Mouse (Mus musculus) stomach, embryonic 16.5 days (tissue): ENCODE data around the gene Tob2. TPM values are rescaled to one million over a fixed set of nuclear protein-coding genes. Genes with fewer than 3 reads are reported as not detected.

Source experiments
- ATAC-seq: fragments of 200-750 bp; cut with Nextera tagmentation; 2 replicates; pipeline ENCODE4 v1.8.0; 2017; ENCODE audit warnings: moderate number of reproducible peaks, moderate TSS enrichment; ENCODE audit not compliant: insufficient read depth, low FRiP score
- H3K27ac ChIP-seq: fragments of 300-500 bp; sonication (generic); 2 replicates; pipeline ENCODE4 v1.5.1; 2014; ENCODE audit warnings: low read length
- H3K27me3 ChIP-seq: fragments of 300-500 bp; sonication (generic); 2 replicates; pipeline ENCODE4 v1.6.1; 2014; ENCODE audit warnings: low read length, control low read depth, mixed read lengths; ENCODE audit not compliant: control insufficient read depth, insufficient read depth
- H3K36me3 ChIP-seq: fragments of 300-500 bp; sonication (generic); 2 replicates; pipeline ENCODE4 v1.6.1; 2014; ENCODE audit warnings: low read length; ENCODE audit not compliant: control insufficient read depth, insufficient read depth
- H3K4me1 ChIP-seq: fragments of 300-500 bp; sonication (generic); 2 replicates; pipeline ENCODE4 v1.6.1; 2014; ENCODE audit warnings: low read length, control low read depth, mixed read lengths; ENCODE audit not compliant: control insufficient read depth, insufficient read depth
- H3K4me2 ChIP-seq: fragments of 300-500 bp; sonication (generic); 2 replicates; pipeline ENCODE4 v1.6.1; 2014; ENCODE audit warnings: low read depth, low read length, mixed read lengths
- H3K4me3 ChIP-seq: fragments of 300-500 bp; sonication (generic); replicated peaks from 2 replicates; pipeline ENCODE4 v1.5.1; 2014; ENCODE audit warnings: mild to moderate bottlenecking, low read length
- H3K9ac ChIP-seq: fragments of 300-500 bp; sonication (generic); 2 replicates; pipeline ENCODE4 v1.6.1; 2014; ENCODE audit warnings: low read length
- H3K9me3 ChIP-seq: fragments of 300-500 bp; sonication (generic); replicated peaks from 2 replicates; pipeline ENCODE4 v1.6.1; 2016; ENCODE audit warnings: low read length, control low read depth; ENCODE audit not compliant: control insufficient read depth
- WGBS: fragments of 180-500 bp; shearing (Covaris S2); extraction: QIAGEN DNeasy Blood & Tissue Kit; methylation state at CpG from one replicate; pipeline ENCODE4 v1.1.7; 2014; 5-methylcytosine and 5-hydroxymethylcytosine counted together
- polyA plus RNA-seq: library from polyadenylated mRNA; unstranded; fragments of >200 nt; fragmentation: Nextera tagmentation; extraction: Ambion mirVana; gene quantifications from 2 replicates; pipeline ENCODE4 v1.2.1, GENCODE M21; 2015

Tob2 gene
- polyA plus RNA-seq, 1 experiment from 2014 or later, result 30.0 TPM

DNA sequence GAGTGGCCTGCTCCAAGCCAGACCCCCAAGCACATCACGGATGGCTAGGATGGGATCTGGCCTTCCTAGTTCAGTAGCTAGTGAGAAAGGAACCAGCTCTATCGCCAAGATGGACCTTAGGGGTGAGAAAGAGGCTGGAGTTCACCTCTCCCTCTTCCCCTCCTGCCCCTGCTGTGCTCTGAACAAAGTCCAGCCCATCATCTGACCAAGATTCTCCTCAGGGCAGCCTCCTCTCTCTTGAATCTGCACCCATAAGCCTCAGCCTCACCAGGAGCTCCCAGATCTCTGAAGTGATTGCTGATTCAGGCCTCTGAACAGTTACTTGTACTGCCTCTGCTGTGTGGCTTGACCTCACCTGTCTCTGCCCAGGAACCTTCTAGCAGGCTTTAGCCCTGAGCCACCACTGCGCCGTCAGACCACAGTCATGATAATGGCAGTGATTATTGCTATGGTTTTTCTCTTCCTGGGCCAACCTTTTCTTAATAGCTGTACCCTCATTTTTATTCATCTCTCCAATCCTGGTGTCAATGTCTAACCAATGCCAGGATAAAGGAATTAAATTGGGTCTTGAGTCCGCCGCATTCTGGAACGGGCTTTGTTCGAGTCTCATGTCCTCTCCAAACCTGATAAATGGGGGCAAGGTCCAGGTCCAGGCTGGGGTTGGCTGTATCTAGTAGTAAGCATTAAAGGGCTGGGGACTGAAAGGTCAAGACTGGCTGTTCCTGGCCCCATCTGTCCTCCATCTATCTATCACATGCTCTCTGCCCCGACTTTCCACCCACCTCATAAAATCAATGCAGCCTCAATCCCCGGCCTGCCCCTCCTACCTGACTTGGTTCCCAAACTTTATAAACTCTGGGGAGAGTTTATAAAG lies 23.4 kb downstream of the Tob2 start:
- no peak for ATAC-seq
- no peaks in the 10 kb centered on the region for H3K36me3 ChIP-seq

GRCm38 (mm10) chr15:81834171-81834841 lies 24.3 kb downstream of the Tob2 start:
- no peak overlapping the region for H3K4me3 ChIP-seq
- H3K4me2 ChIP-seq, result no peak overlapping the region
- no peak for ATAC-seq
- H3K27me3 ChIP-seq, result no peaks in the 10 kb centered on the region
- 67% methylated on average over 3 of the region's 3 CpGs for WGBS
- peaks cover 13% of the 10 kb centered on the region for H3K4me1 ChIP-seq
- H3K9me3 ChIP-seq, result no peaks in the 10 kb centered on the region
- no peak overlapping the region for H3K9ac ChIP-seq
- no peak overlapping the region for H3K27ac ChIP-seq
- no peaks in the 10 kb centered on the region for H3K36me3 ChIP-seq

More for the DNA sequence above, 23.4 kb downstream of the Tob2 start:
- Histone ChIP-seq H3K9me3 (no peaks in the 10 kb centered on the region), H3K9ac (peak overlapping the region; percentile 68), H3K27me3 (no peaks in the 10 kb centered on the region), H3K4me1 (peaks cover 13% of the 10 kb centered on the region), H3K4me2 (no peak overlapping the region), H3K4me3 (no peak overlapping the region), H3K27ac (no peak overlapping the region)
- 62% methylated on average over 10 of the region's 10 CpGs for WGBS

DNA sequence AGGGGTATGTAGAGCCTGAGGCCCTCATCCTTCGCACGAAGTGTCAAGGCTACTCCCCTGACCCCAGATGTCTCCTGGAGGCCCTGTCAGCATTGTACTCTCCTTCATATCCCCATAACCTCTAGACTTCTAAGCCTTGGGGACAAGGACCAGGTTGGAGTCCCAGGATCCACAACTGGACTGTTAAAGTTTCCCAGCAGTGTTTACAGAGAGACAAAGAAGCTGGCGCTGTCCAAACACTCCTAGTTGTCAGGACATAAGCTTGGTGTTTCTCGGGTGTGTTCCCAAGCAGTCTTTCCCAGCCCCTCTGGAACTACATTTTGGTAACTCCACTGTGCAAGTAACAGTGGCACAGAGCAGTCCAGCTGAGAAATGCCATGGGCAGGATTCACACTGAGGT lies 25.1 kb downstream of the Tob2 start:
- 66% methylated on average over 4 of the region's 4 CpGs for WGBS
- no peak for ATAC-seq
- Histone ChIP-seq H3K4me2 (no peak overlapping the region), H3K9me3 (no peaks in the 10 kb centered on the region), H3K4me1 (peaks cover 13% of the 10 kb centered on the region), H3K9ac (no peak overlapping the region), H3K36me3 (no peaks in the 10 kb centered on the region), H3K4me3 (no peak overlapping the region), H3K27me3 (no peaks in the 10 kb centered on the region), H3K27ac (no peak overlapping the region)

DNA sequence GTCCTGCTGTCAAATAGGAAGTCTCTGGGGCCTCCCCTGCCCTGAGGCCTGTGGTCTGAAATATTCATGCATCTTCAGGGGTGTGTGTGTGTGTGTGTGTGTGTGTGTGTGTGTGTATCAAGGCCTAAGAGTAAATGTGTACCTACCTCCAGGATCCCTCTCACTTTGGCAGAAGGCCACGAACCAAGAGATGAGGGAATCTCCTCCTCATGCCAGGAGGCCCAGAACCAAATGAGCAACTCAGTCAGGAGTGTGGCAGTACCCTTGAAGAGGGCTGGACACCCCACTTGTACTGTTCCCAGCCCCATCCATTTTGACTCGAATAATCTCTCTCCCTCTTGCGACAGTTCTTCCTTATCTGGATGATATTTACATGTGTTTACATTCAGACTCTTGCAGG lies 26.4 kb downstream of the Tob2 start:
- no peak overlapping the region; the same call in 1 of the 2 replicates for H3K27ac ChIP-seq
- H3K9ac ChIP-seq, result no peak overlapping the region
- no peak for ATAC-seq
- no peak overlapping the region for H3K4me2 ChIP-seq
- H3K36me3 ChIP-seq, result no peaks in the 10 kb centered on the region; the same call in 1 of the 2 replicates
- no peak overlapping the region for H3K4me3 ChIP-seq
- WGBS, result 48% methylated on average over 3 of the region's 3 CpGs
- H3K27me3 ChIP-seq, result no peaks in the 10 kb centered on the region
- H3K9me3 ChIP-seq, result no peaks in the 10 kb centered on the region
- H3K4me1 ChIP-seq, result peaks cover 13% of the 10 kb centered on the region

GRCm38 (mm10) chr15:81831136-81831825 lies 27.3 kb downstream of the Tob2 start:
- Histone ChIP-seq H3K4me1 (peaks cover 8% of the 10 kb centered on the region), H3K4me3 (no peak overlapping the region), H3K9ac (peak overlapping the region; percentile 49; the same call in 1 of the 2 replicates), H3K9me3 (no peaks in the 10 kb centered on the region), H3K27ac (no peak overlapping the region), H3K27me3 (no peaks in the 10 kb centered on the region), H3K36me3 (no peaks in the 10 kb centered on the region; the same call in 1 of the 2 replicates), H3K4me2 (0 out of 2 replicates have a peak overlapping the region, but pooled peaks have one; percentile 7)
- 14% methylated on average over 24 of the region's 24 CpGs for WGBS
- peak; percentile 91 for ATAC-seq

DNA sequence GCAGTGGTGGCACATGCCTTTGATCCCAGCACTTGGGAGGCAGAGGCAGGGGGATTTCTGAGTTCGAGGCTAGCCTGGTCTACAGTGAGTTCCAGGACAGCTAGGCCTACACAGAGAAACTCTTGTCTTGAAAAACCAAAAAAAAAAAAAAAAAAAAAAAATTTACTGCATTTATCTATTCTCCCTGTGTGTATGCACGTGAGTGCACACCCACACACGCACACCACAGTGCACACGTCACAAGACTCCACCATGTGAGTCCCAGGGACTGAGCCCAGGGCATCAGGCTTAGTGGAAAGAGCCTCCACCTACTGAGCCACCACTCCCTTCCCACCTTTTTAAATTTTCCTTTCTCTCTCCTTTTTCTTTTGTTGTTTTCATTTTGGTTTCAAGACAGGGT lies 28.1 kb downstream of the Tob2 start:
- H3K9me3 ChIP-seq, result no peaks in the 10 kb centered on the region
- H3K9ac ChIP-seq, result no peak overlapping the region
- H3K4me3 ChIP-seq, result no peak overlapping the region
- H3K36me3 ChIP-seq, result peaks cover 4% of the 10 kb centered on the region; the same call in 1 of the 2 replicates
- no peaks in the 10 kb centered on the region for H3K27me3 ChIP-seq
- ATAC-seq, result no peak
- no peak overlapping the region for H3K4me2 ChIP-seq
- 84% methylated on average over 4 of the region's 4 CpGs for WGBS
- H3K27ac ChIP-seq, result no peak overlapping the region
- peaks cover under 1% of the 10 kb centered on the region; the same call in 1 of the 2 replicates for H3K4me1 ChIP-seq

DNA sequence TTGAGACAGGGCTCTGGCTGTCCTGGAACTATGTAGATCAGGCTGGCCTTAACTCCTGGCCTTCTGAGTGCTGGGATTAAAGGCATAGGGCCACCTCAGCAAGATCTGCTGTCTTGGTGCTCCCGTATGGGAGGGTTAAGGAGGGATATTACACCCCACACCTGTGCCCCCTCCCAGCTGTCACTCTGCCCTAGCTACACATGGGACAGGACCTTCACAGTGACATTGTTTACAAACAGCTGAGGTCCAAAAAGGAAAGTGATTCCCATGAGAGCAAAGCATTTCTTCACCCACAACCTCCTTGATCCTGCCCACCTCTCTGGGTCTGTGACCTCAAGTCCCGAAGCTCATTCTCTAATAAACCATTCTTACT lies 29.4 kb downstream of the Tob2 start:
- no peaks in the 10 kb centered on the region for H3K4me1 ChIP-seq
- no peaks in the 10 kb centered on the region for H3K9me3 ChIP-seq
- H3K4me2 ChIP-seq, result no peak overlapping the region
- peaks cover 4% of the 10 kb centered on the region; the same call in 1 of the 2 replicates for H3K36me3 ChIP-seq
- ATAC-seq, result no peak
- WGBS, result 66% methylated on average over 2 of the region's 2 CpGs
- no peak overlapping the region for H3K4me3 ChIP-seq
- H3K9ac ChIP-seq, result no peak overlapping the region
- H3K27me3 ChIP-seq, result no peaks in the 10 kb centered on the region
- H3K27ac ChIP-seq, result no peak overlapping the region

GRCm38 (mm10) chr15:81828426-81829207 lies 30.0 kb downstream of the Tob2 start:
- Histone ChIP-seq H3K4me3 (no peak overlapping the region), H3K27ac (no peak overlapping the region), H3K4me2 (no peak overlapping the region), H3K4me1 (no peaks in the 10 kb centered on the region), H3K9ac (no peak overlapping the region), H3K36me3 (peaks cover 4% of the 10 kb centered on the region; the same call in 1 of the 2 replicates), H3K9me3 (no peaks in the 10 kb centered on the region), H3K27me3 (no peaks in the 10 kb centered on the region)
- ATAC-seq, result no peak
- WGBS, result 87% methylated on average over 7 of the region's 7 CpGs
